Mouse (Mus musculus) erythroblast, adult 5-6 weeks (primary cell): ENCODE measurements around the gene Ptprd. TPM values are rescaled to one million over a fixed set of nuclear protein-coding genes. Genes with fewer than 3 reads are reported as not detected.

Source experiments
- ATAC-seq: replicated peaks from 2 replicates; pipeline ENCODE4 v1.8.0; 2016; ENCODE audit warnings: moderate number of reproducible peaks, mild to moderate bottlenecking, moderate TSS enrichment, inconsistent platforms; ENCODE audit not compliant: poor library complexity, low FRiP score, severe bottlenecking
- total RNA-seq, 2 experiments: library from RNA; stranded (forward) in 1 of 2; stranded (reverse) in 1 of 2; fragments of 150-400 nt in 1 of 2; fragments of 200-764, 138-1000 nt in 1 of 2; gene quantifications; 2 replicates each; pipeline versions ENCODE4 v1.2.3 to v1.2.4; 2015 to 2017; ENCODE audit warnings: low replicate concordance in 2 of 2

Ptprd gene
- total RNA-seq, 2 experiments from 2014 or later = not detected

GRCm38 (mm10) chr4:77283423-77283822 lies 928.3 kb downstream of the Ptprd start:
- no peak for ATAC-seq

- no peak for ATAC-seq
These were observed 933.8 kb downstream of the Ptprd start for GRCm38 (mm10) chr4:77277913-77278312.

- no peak for ATAC-seq
These were observed 951.8 kb downstream of the Ptprd start for GRCm38 (mm10) chr4:77259972-77260290.

GRCm38 (mm10) chr4:77259250-77259971 lies 952.4 kb downstream of the Ptprd start:
- ATAC-seq = no peak

- ATAC-seq = no peak
These were observed 960.6 kb downstream of the Ptprd start for GRCm38 (mm10) chr4:77251188-77251587.

GRCm38 (mm10) chr4:77249801-77250200 lies 962.0 kb downstream of the Ptprd start:
- no peak for ATAC-seq

- no peak for ATAC-seq
These were observed 962.8 kb downstream of the Ptprd start for GRCm38 (mm10) chr4:77248918-77249317.

GRCm38 (mm10) chr4:77241852-77242455 lies 969.8 kb downstream of the Ptprd start:
- ATAC-seq = no peak

- no peak for ATAC-seq
These were observed 973.6 kb downstream of the Ptprd start for GRCm38 (mm10) chr4:77238144-77238543.

- ATAC-seq = no peak
These were observed 978.5 kb downstream of the Ptprd start for GRCm38 (mm10) chr4:77233243-77233642.

- no peak for ATAC-seq
These were observed 1042.9 kb downstream of the Ptprd start for GRCm38 (mm10) chr4:77168866-77169265.

- ATAC-seq = no peak
These were observed 1054.2 kb downstream of the Ptprd start for GRCm38 (mm10) chr4:77157601-77158000.

- ATAC-seq = no peak
These were observed 1056.2 kb downstream of the Ptprd start for GRCm38 (mm10) chr4:77155561-77155960.

- ATAC-seq = no peak
These were observed 1056.7 kb downstream of the Ptprd start for GRCm38 (mm10) chr4:77155037-77155436.

GRCm38 (mm10) chr4:77124852-77125251 lies 1086.9 kb downstream of the Ptprd start:
- ATAC-seq = no peak

GRCm38 (mm10) chr4:77110894-77111293 lies 1100.9 kb downstream of the Ptprd start:
- ATAC-seq = no peak

GRCm38 (mm10) chr4:77107291-77107690 lies 1104.5 kb downstream of the Ptprd start:
- ATAC-seq = no peak

GRCm38 (mm10) chr4:77083165-77083564 lies 1128.6 kb downstream of the Ptprd start:
- ATAC-seq = no peak

- ATAC-seq = no peak
These were observed 1134.2 kb downstream of the Ptprd start for GRCm38 (mm10) chr4:77077607-77078006.

GRCm38 (mm10) chr4:77050536-77051207 lies 1161.1 kb downstream of the Ptprd start:
- no peak for ATAC-seq

- no peak for ATAC-seq
These were observed 1207.3 kb downstream of the Ptprd start for GRCm38 (mm10) chr4:77004483-77004882.
